Mouse (Mus musculus): ENCODE data around the gene Dpy30.

GRCm38 (mm10) chr17:74291640-74292361 lies 31.9 kb downstream of the Dpy30 start:
- TF ChIP-seq CTCF (IDR thresholded peaks at IDR 0.05; ENCODE audit: low read depth) (no peak), EP300 (IDR thresholded peaks at IDR 0.05; ENCODE audit: low read depth) (no peak)
